Mouse (Mus musculus) thymus, postnatal 25 days (tissue): Measurements from ENCODE around the gene Adck2.

ENCODE experiments used
- DNase-seq: peaks from one replicate; pipeline ENCODE4 v3.0.0; 2022

Adck2 gene

DNA sequence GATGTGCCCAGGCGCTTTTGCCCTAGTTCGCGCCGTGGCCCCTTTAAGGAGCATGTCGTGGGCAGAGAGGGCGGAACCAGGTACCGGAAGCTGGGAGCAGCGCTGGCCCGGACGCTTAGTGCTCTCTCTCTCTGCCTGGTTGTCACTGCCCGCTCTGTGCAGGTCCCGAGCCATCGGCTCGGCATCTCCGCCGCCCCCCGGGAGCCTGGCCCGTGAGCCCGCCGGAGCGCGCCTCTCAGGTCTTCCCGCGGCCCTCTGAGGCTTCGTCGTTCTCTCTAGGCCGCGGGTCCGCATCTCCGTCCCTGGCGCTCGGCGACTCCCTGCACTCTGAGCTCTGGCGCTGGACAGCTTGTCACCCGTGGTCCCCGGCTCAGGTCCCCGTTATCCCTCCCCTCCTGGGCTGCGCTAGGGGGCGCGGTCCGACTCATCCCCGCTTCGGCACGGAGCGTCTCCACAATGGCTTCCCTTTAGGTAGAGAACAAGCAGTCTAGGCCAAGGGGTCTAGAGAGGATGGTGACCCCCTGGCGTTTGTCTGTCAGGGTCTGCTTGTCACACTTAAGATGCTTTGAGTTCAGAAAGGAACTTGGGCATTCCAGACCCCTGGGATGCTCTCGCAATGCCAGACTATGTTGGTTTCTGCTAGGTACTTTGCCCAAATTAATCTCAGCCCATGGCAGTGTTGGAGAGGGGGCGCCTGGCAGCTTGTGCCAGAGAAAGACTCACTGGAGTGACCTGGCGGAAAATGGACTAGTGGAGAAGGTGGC, at the start of gene Adck2:
Gene Adck2 (plus strand): TSS at position 83 of the 764 bp plus-strand sequence.
- peak; percentile 82 for DNase-seq

DNA sequence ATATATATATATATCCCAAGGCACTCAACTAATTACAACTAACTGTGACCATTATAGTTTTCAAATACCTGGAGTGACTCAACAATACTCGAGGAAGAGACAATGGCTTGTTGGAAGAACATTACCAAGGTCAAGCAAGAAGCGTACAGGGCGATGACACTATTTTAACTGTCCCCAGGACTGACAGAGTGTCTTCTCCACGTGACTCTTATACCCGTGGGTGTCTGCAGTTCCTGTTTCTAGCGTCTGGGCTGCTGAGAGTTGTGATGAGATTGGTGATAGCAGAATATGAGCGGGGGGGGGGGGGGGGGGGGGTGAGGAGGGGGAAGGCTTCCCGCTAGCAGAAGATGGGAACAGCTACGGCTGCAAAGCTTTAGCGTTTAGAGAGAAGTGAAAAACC, 46.9 kb upstream of the Adck2 start:
- no peak for DNase-seq

DNA sequence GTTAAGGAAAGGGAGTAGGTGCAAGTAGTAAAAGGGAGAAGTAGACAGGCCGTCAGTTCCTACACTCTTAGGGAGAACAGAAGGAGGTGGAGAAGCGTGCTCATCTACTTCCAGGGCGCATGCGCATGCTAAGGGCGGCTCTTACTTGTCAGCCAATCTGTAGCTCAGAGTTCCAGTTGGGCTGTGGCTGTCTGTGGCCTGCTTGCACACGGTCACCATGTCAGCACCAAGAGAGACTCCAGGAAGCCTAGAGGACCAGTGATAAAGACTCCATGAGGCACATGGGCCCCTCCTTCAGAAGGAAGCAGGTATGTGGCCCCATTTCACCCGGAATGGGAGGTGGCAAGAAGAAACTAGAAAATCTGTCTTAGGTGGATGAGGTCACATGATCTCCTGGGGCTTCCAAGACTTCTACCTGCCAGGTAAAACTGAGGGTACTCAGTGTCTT, 46.3 kb upstream of the Adck2 start:
- DNase-seq, result no peak

DNA sequence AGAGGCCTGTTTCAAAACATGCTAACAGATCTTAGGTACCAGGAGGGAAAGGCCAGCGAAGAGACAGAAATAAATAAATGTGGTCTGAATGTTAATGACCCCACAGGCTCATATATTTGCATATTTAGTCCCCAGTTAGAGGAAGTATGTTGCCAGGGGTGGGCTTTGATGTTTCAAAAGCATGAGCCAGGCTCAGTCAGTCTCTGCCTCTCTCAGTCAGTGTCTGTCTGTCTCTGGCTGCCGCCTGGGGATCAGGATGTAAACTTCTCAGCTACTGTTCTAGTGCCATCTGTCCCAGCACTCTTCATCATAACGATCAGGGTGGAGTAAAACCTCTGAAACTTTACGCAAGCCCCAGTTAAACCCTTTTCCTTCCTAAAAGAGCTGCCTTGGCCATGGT, 45.9 kb upstream of the Adck2 start:
- DNase-seq, result no peak

DNA sequence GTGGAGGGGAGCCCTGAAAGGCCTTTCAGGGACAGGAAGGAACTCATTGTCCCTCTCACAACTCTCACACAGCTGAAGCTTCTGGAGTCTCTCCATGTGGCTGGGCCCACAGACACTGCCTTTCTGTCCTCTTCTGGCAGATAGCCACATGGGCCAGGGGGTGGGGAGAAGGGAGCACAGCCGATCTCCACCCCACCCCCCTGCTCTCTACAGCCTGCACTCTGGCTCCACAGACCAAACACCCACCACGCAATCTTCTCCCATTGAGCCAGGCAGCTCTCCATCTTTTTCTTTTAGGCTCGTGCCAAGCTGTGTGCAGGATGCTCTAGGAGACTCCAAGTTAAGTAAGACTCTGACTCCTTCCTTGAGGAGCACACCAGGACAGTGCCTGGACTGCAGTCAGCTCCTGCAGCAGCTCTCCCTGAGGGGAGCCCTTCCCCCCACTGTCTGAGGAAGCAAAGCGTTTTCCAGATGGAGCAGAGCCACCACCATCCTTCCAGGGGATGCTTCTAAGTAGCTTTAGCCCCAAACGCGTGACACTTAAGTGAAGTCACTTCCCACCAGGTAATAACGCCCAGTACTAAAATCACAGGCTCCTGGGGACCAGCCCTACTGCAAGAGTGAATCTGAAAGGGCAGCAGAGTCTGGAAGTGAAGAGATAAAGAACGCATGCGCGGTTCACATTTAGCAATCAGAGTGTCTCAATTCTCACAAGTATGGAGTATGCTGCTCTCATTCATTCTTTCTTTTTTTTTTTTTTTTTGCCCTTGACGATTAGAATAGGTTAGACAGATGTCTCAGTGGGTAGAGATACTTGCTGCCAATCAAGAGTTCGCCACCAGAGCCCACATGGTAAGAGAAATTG, 44.8 kb upstream of the Adck2 start:
- DNase-seq, result no peak

DNA sequence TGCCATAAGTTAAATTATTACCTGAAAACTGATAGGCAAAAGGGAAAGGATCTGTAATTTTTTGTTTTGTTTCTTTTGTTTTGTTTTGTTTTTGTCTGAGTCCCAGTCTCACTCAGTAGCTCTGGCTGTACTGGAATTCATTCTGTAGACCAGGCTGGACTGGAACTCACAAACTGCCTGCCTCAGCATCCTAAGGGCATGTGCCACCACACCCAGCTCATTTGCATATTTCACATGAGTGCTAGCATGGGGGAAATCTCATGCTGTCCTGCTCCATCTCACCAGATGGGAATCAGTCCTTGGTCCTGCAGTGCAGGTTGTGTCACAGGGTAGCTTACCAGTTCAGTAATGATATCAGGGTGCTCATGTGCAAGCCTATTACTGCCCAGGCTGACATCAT, 38.7 kb upstream of the Adck2 start:
- no peak for DNase-seq

DNA sequence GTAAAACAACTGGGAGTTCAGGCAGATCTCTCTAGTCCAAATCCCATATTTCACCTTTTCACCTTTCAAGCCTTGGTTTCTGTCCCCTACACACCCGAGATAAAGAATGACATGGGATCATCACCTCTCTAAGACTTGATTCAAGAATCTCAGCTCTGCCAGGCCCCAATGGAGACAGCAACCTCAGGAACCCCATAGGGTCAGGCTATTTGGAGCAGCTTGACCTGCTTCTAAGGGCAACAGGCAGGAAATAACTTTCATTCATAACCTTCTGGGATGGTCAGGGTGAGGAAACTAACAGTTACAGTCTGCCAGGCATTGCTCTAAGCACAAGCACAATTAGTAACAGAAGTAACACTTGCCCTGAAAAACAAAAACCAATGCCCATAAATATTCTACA, 37.1 kb upstream of the Adck2 start:
- DNase-seq, result no peak

DNA sequence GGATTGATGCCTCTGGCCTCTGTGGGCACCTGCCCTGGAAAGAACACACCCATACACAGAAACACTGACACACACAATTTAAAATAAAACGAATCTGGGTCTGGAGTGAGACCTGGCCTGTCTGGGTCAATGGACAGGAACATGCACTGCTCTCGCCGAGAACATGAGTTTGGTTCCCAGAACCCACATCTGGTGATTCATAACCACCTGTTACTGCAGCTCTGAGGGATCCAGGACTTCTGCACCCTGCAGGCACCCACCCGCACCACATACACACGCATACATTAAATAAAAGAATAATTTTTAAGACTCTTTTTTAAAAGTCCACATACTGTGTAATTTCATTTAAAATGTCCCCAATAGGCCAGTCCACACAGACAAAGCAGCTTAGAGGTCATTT, 36.4 kb upstream of the Adck2 start:
- no peak for DNase-seq

DNA sequence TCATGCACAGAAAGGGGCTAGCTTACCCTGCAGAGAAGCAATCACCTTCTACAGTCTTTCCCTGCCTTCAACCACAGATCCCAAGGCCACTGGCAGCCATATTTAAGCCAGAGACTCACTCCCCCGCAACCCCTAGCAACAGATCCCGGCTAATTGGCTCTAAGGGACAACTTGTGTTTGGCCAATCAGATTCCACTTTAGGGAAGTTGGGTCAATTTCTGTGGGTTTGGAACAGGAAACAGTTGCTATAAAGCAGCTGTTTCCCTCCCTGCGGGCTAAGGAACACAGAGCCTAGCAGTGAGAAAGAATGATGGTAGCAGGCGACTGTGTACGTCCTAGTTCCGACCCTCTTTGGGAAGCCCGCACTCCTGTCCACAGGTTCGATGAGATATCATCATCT, 35.4 kb upstream of the Adck2 start:
- no peak for DNase-seq

DNA sequence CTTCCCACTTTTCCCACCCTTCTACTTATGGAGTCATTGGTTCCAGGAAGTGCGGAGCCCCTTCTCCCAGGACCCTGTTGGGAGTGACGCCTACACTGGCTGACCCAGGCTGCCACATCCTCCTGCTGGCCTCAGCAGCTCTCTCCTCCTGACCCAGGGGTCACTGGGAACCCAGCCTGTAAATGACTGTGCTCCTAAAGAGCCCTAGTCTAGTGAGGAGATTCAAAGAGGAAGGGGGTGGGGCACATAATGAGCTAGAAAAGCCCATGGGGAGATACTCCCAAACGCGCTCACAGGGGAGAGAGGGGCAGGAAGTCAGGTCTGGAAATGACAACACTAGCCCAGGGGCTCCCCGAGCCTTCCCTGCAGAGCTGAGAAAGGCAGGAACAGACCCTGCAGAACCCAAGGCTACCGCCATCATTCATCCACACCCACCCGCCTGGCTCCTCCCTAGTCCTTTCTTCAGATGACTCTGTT, 34.0 kb upstream of the Adck2 start:
- no peak for DNase-seq

DNA sequence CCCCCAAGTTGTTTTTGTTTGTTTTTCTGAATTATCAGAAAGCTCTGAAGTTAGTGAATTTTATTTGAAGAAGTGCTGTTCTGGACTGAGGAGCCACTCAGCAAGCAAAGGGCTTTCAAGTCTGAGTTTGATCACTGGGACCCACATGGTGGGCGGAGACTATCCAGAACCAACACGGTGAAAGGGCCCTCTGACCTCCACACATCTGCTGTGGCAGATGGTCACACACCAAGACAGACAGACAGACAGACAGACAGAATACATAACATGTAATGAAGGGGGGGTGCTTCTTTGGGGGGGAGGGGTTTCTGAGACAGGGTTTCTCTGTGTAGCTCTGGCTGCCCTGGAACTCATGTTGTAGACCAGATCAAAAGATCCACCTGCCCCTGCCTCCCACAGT, 33.1 kb upstream of the Adck2 start:
- DNase-seq, result no peak

DNA sequence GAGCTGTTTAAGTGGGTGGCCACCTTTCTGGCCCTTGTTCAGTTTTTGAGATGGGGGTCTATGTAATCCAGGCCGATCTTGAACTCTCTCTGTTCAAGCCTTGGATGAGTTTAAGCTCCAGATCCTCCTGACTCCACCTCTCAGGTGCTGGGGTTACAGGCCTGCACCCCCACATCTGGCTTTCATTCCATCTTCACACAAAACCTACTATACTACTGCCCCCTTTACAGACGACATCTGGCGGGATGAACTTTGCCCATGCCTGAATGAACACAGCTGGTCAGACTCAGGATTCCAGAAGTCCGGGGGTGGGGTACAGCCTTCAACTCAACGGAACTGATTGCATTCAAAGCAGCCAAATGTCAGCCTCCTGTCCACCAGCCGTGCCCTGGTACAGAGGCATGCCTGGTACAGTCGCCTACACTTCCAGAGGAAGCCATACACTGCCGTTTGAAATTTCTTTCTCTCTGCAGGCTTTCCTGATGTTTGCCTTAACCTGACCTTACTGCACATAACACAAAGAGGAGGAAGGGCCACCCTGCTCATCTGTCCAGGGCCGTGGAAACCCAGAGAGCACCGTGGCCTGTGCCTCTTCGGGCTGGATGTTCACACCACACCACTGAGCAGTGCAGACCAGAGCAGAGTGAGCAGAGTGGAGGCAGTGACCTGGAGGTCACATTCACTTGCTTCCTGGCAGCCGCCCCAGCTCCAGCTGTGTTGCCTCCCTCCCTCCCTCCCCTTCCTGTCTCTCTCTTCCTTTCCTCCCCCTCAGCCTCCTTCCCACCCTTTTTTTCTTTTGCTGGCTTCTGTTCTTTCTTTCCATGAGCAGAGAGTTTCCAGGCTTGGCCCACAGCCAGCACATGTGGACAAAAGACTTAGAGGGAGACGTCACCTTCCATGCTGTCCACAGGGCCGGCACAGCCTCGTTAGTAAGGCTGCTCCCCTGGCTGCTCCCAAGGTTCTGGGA, 30.8 kb upstream of the Adck2 start:
- peak; percentile 31 for DNase-seq

DNA sequence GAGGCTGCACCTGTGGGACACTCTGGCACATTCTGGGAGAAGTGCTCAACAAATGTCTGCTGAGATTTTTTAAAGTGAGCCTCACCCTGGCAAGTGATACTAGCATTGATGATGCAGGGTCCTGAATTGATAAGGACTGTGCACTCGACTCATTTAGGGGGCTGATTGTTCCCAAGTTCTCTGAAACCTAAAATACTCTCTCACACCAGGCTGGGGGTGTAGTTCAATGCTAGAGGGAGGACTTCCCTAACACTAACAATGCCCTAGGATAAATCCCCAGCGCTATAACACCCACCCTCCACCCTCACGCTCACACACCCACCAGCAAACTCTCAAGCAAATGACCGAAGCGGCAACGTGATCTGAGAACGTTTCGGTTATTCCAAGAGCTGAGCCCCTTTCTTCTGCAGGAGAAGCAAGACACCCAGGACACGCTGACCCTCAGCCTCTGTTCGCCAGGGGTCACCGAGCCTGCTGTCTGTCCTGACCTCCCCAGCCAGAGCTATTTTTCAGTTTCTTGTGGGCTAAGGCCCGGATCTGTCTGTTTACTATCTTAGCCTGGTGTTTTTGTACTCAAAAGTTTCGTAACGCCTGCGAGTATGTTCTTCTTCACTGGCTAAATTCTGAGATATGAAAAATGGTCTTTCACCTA, 29.8 kb upstream of the Adck2 start:
- DNase-seq, result no peak

DNA sequence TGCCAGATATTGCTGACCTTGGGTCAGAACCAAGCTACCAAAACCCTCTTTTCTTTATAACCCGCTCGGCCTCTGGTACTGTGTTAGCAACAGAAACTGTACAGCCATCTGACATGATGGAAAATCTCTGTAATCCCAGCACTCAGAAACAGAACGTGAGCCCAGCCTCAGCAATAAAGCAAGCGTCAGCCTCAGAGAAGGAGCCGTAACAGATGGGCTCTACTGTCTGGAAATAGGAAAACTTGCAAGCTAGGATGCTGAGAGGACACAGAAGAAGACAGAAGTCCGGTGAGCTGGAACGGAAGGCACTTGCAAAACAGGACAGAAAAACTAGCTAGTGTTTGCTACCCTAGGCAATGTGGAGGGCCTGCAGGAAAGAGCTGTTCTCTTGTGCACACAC, 28.2 kb upstream of the Adck2 start:
- DNase-seq, result no peak

DNA sequence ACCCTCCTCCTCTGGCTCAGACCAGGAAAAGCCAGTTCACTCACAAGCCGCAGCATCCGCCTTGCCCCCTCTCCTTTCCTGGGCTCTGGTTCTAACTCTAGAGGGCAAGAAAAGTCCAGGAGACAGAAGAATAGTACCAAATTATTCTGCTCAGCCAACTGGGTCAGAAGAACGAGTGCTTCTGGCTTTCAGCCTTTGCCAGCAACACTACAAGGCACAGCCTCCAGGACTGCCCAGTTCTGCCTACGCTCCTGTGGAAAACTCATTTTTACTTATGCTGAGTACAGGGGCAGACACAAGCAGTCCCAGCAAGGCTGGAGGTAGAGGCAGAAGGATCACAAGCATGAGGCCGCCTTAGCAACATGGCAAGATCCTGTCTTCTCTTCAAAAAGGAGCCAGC, 25.6 kb upstream of the Adck2 start:
- DNase-seq, result no peak

DNA sequence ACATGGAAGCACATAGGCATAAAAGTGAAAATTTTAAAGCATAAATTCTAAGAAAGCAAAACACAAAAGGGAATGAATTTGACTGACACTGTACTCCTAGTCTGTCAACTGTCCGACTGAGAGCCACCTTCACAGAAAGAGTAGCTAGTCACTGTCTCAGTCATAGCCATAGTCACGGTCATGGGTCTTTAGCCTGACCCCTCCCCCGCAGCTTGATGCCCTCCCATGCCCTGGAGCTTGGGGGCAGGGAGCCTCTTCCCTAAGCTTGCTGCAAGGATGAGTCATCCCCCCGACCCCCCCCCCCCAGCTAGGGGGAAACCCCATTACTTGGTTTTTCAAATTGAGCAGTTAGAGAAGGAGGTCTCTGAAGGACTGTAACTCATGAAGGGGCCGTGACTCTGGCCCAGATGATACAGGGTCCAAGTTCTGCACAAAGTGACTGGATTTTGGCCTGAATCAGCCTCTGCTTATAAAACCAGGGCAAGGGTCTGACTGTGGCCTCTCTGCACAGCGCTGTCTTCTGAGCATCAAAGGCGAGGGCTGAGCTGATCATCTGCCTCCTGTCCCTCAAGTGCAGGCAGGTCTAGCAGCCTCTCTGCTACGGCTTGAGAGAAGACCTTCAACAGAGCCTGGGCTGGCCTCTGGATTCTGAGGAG, 21.6 kb upstream of the Adck2 start:
- DNase-seq, result no peak

DNA sequence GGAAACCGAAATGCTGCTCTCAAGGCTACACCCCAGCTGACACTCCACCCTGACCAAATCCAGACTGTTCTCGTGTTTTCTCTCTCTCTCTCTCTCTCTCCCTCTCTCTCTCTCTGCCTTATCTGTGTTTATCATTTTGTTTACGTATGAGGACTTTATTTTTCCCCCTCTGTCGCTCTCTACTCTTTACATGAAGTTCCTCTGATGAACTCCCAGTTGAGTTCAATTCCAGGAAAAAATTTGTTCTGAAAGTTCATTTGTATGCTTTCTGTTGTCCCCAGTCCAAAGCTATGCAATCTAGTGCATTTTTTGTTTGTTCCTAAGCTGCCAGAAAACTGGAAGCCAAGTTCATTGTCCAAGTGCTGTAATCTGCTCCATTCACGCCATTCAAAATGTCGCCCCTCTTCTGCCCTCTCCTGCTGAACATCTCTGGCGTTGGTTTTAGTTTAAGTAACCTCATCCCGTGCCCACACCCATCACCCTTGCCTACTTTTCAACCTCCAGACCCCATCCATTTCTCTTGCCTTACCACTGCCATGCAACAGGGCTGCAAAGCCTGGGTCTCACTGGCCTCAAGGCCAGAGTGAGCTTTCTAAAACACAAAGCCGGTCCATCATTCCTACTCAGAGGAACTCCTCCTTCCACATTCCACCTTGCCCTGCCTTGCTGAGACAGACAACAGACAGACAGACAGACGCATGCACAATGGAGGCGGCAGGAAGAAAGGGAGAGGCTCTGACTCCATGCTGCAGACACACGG, 18.6 kb upstream of the Adck2 start:
- DNase-seq, result no peak

DNA sequence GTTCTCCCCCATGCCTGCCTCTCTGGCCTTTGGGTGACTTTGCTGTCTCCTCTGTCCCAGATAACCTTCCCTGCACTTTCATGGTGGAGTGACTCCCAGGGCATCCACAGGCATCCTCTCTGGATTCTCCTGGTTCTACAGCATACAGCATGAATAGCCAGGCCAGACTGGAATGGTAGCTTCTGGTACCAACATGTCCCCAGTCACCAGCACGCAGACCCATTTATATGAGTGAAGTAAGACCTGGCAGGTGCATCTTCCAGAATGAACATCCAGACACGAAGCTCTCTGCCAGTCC, 18.1 kb upstream of the Adck2 start:
- no peak for DNase-seq

DNA sequence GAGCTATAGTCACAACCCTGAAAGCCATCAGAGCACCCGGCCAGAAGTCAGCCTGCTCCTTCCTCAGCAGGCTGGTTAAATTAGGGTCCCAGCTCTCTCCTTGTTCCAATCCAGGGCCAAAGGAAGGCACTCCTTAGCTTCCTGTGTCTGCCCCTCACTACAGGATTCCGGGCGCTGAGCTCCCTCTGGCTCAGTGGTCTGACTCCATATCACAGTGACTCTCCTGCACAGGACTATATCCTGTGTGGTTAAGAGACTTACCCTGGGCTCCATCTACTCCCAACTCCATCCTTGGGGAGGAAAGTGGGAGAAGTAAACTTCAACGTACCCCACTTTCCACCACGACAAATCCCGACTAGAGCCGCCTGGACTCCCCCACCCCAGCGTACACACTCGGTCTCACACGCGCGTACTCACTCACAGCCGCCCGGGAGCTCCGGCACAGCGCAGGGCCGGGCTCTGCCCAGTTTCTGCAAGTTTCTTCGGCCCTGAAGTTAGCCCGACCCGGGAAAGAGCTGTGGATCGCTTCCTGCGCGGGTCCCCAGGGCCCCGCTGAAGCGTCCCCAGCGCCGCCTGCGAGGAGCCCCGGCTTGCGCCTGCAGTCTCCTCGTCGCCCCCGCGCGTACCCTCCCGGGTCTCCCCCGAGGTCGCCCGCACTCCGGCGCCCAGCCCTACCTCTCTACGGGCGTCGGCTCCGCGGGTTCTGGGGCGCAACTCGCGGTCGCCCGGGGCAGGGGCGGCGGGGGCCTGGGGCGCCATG, 16.6 kb upstream of the Adck2 start:
- DNase-seq, result peak; percentile 23

DNA sequence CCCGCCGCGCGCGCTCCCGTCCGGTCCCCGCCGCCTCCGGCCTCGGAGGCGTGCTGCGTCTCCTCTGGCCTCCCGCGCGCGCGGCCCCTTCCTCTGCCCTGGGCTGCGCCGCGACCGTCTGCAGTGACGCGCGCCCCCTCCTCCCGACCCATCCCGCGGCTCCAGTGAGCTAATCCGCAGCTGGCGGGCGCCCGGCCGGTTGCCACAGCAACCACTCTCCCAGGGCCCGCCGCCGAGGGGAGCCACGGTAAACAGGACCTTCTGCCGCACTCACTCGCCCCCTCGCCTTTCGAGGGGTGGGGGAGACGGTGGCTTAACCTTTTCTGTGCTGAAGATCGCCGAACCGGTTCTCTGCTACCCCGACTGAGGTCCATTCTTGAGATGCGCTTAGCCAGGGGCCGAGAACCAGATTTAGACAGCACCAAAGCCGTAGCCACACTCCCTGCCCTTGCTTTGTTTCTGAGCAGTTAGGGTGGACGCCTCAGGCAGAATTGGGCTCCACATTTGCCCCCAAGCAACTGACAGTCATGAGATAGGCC, 15.9 kb upstream of the Adck2 start, which contains the start of gene Dennd2a:
Gene Dennd2a (minus strand): TSS at position 145 of the 539 bp plus-strand sequence.
- peak; percentile 39 for DNase-seq
